Mouse (Mus musculus): ENCODE measurements at regions not wholly inside any gene's neighbourhood (a gene's known extent, or its start where the extent isn't known, plus 50 kb on each side); places are given as distances from the start of the nearest gene placed in this dataset.

DNA sequence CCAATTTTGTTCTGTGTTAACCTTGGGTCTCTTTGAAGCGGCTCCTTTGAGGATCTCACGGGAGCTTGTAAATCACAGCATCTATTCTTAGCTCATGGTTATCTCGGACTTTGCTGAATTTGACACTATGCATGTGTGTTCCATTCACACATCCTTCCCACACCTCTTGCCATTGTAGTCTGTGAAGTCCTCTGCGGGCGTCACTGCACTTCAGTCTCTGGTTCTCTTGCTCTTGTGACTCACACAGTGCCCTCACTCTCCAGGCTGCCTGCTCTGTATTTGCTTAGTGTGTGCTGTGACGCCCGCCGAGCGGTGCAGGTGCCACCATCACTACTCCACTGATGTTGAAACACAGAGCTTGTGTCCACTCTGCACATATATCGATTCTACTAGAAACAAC lies 1271.2 kb downstream of the Synb start:
- DNase-seq (ENCODE audit: low spot score) = no peak

- no peak for DNase-seq (ENCODE audit: low spot score)
Observed at GRCm38 (mm10) chr14:68021240-68021639, 1272.9 kb downstream of the Synb start.

DNA sequence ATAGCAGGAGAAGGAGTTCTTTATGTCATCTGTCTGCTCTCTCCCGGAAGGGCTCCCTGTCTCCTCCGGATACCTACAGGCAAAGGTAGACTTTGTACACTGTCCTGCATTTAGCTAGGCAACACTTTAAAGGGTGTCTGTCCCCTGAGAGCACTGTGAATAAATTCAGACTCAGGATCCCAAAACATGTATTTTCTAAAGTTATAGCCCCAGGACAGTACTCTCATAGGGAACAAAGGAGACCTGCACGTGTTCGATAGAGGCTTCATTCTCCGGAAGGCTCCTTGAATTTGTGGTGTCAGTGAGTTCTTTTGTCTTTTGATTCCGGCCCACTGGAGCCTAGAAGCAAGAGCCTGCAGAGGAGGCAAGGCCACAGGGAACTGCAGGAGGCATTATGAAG lies 1273.3 kb downstream of the Synb start:
- no peak for DNase-seq (ENCODE audit: low spot score)

DNA sequence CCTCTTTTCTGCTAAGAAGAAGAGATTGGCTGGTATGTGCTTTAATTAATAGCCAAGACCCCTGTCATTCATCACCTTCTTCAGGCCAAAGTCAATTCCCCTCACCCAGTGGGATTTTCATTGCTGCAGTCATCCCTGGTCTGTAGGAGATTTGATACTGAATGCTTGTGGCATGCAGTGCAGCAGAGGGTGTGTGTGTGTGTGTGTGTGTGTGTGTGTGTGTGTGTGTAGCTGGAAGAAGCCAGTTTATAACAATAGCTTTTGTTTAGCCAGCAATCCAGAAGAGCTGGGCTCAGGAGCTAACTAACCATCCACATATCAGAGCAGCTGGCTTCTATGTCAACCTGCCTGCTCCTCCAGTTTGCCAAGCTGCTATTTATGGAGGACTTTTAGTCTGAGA lies 1275.4 kb downstream of the Synb start:
- no peak for DNase-seq (ENCODE audit: low spot score)

DNA sequence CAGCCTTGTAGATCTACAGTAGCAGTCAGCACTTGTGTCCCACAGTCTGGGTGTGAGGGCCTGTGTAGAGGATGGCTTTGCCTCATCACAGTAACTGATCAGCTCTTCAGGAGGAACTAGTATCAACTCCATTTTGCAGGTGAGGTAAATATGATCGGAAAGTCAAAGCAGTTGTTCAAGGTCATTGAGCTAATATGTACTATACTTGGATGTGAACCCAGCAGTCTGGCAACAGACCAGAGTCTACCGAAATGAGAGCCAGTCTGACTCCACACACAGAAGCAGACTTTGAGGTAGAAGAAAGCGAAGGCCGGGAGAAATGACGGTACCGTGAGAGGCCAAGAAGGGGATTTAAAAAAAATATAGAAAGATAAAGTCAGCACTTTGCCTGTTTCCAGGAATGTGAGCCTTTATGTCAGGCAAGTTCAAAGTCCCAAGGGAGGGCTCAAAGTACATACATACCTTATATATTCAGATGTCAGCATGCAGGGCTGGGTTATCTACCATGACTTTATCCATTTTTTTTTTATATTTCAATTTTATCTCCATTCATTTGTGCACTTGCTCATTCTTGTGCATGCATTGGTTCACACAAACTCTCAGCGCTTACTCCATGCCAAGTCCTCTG lies 1297.2 kb downstream of the Synb start:
- no peak for DNase-seq (ENCODE audit: low spot score)

DNA sequence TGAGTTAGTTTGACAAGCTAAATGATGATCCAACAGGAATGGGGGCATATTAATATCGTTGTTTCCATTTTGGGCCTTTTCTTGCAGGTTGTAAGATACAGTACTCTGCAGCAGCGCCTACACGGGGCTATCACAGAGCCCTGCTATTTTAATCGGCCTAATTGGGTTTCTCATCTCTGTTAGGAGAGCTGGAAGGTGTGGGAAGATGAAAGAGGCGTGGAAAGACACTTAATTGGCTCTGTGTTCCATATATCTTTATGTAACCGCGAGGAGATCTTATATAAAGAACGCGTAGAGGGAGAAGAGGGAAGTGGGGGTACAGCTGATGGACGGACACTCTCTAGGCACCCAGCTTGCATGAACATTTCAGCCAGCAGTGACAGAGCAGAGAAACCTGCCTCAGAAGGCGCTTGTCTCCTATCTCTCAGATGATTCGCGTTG lies 1300.5 kb downstream of the Synb start:
- no peak for DNase-seq (ENCODE audit: low spot score)

DNA sequence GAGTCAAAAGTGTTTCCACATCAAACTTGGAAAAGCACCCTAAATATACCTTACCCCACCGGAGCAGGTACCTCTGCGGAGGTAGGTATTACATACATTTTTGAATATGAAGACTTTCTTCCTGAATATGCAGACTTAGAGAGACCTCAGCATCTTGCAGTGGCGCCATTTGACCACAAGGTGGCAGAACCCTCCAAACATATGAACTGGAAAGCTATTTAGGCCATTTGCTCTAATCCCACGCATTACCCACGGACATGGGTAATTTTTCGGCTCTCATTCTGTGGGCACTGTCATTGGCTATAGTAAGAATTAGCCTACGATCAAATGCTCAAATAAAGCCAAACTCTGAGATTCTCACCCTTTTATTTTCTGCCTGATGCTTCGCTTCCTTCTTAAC lies 1301.0 kb downstream of the Synb start:
- DNase-seq (ENCODE audit: low spot score) = peak; percentile 44

GRCm38 (mm10) chr14:67992088-67992487 lies 1302.0 kb downstream of the Synb start:
- no peak for DNase-seq (ENCODE audit: low spot score)

- DNase-seq (ENCODE audit: low spot score) = no peak
Observed at GRCm38 (mm10) chr14:67990271-67990670, 1303.8 kb downstream of the Synb start.

Data from urinary bladder, postnatal 25 days (tissue).